ENCODE assay signal across 29 mouse cellular contexts in genomic region chr15:51131017-51131416, GRCm38 (mm10).
DNase-seq lines count a peak whose midpoint lies in the region; ATAC-seq and TF ChIP-seq lines count a peak whose summit lies in the region.
"Had no signal": no experiment of that assay in that cellular context is flagged by ENCODE, and none has a peak within 500 bp of the region (broad histone marks: within the 10 kb centered on the region; RNA-seq: fewer than 3 reads in every experiment).

No protein-coding gene starts in this region.

- WGBS in heart, embryonic 12.5 days, result 17% methylated on average over 4 of the region's 4 CpGs
- 40% methylated on average over 4 of the region's 4 CpGs for WGBS in lung, embryonic 14.5 days

- H3K36me3 ChIP-seq in heart, embryonic 12.5 days, result no peaks in the 10 kb centered on the region
- H3K36me3 ChIP-seq in lung, embryonic 14.5 days (ENCODE audit: insufficient read depth), result no peaks in the 10 kb centered on the region
- H3K36me3 ChIP-seq: embryonic facial prominence, embryonic 12.5 days; embryonic facial prominence, embryonic 15.5 days; G1E; heart, embryonic 13.5 days; hindbrain, embryonic 12.5 days; hindbrain, embryonic 15.5 days had no signal

- H3K27ac ChIP-seq in heart, embryonic 12.5 days (ENCODE audit: poor library complexity, severe bottlenecking), result no peak overlapping the region
- no peak overlapping the region for H3K27ac ChIP-seq in lung, embryonic 14.5 days (ENCODE audit: low read depth)
- H3K27ac ChIP-seq: embryonic facial prominence, embryonic 12.5 days; embryonic facial prominence, embryonic 15.5 days; gastrocnemius, adult 2 months; heart, embryonic 13.5 days; hindbrain, embryonic 12.5 days; hindbrain, embryonic 15.5 days had no signal

- H3K9me3 ChIP-seq in heart, embryonic 12.5 days (replicated peaks), result no peaks in the 10 kb centered on the region
- H3K9me3 ChIP-seq in lung, embryonic 14.5 days (ENCODE audit: low read depth, low read length), result no peaks in the 10 kb centered on the region
- H3K9me3 ChIP-seq: embryonic facial prominence, embryonic 12.5 days; embryonic facial prominence, embryonic 15.5 days; G1E; heart, embryonic 13.5 days; hindbrain, embryonic 12.5 days; hindbrain, embryonic 15.5 days had no signal

- ATAC-seq in heart, embryonic 12.5 days (ENCODE audit: insufficient number of reproducible peaks, low FRiP score), result peak; percentile 72; the same call in 1 of the 2 replicates
- no peak for ATAC-seq in lung, embryonic 14.5 days (ENCODE audit: insufficient read depth)
- ATAC-seq in common myeloid progenitor, adult 5-6 weeks (replicated peaks; ENCODE audit: low read depth, poor library complexity, severe bottlenecking), result 0 out of 2 replicates have a peak, but pooled peaks have one; percentile 25
- ATAC-seq: activated CD4-positive, CD25-positive, alpha-beta regulatory T cell, adult 4 months; forebrain, embryonic 14.5 days; forebrain, postnatal 0 days; intestine, postnatal 0 days had no signal

- intact Hi-C loops in heart, postnatal 14 days (cut with DNase I), result no loop called here

- H3K9ac ChIP-seq in heart, embryonic 12.5 days, result no peak overlapping the region
- H3K9ac ChIP-seq in lung, embryonic 14.5 days, result no peak overlapping the region
- H3K9ac ChIP-seq: embryonic facial prominence, embryonic 12.5 days; embryonic facial prominence, embryonic 15.5 days; forebrain, postnatal 0 days; heart, embryonic 13.5 days; hindbrain, embryonic 12.5 days; hindbrain, embryonic 15.5 days had no signal

- no peak for DNase-seq in heart, postnatal 14 days
- peak; percentile 41 for DNase-seq in lung, embryonic 14.5 days
- DNase-seq in lung, adult 18-20 months, result no peak
- no peak for DNase-seq in layer of hippocampus, postnatal 10 days (ENCODE audit: low spot score in 2 of 2)
- DNase-seq: adrenal gland, adult 8-10 months; adrenal gland, postnatal 25 days; B cell, adult 2 months; cerebellum, adult 11-12 months; cerebellum, adult 8-10 months; cerebellum, postnatal 36 days; forebrain, postnatal 0 days; gastrocnemius, adult 2 months; gastrocnemius, postnatal 14 days; heart, adult 11 months; heart, postnatal 10 days; heart, postnatal 4 days; kidney, adult 2 months had no signal

- TF ChIP-seq CTCF in lung, embryonic 14.5 days (IDR thresholded peaks at IDR 0.05; ENCODE audit: low read depth), result no peak

- H3K27me3 ChIP-seq in heart, embryonic 12.5 days (replicated peaks), result peaks cover 35% of the 10 kb centered on the region
- H3K27me3 ChIP-seq in lung, embryonic 14.5 days (ENCODE audit: insufficient read depth, low read length), result no peaks in the 10 kb centered on the region
- H3K27me3 ChIP-seq: CH12.LX; embryonic facial prominence, embryonic 12.5 days; embryonic facial prominence, embryonic 15.5 days; hindbrain, embryonic 12.5 days; hindbrain, embryonic 15.5 days had no signal

- H3K4me1 ChIP-seq in heart, embryonic 12.5 days (replicated peaks), result peaks cover 5% of the 10 kb centered on the region; the same call in 1 of the 2 replicates
- peaks cover 5% of the 10 kb centered on the region; the same call in 1 of the 2 replicates for H3K4me1 ChIP-seq in lung, embryonic 14.5 days (ENCODE audit: insufficient read depth)
- H3K4me1 ChIP-seq: embryonic facial prominence, embryonic 12.5 days; embryonic facial prominence, embryonic 15.5 days; hindbrain, embryonic 12.5 days; hindbrain, embryonic 15.5 days had no signal

- no peak overlapping the region for H3K4me3 ChIP-seq in heart, embryonic 12.5 days
- no peak overlapping the region for H3K4me3 ChIP-seq in lung, embryonic 14.5 days (ENCODE audit: low read depth, low read length)
- H3K4me3 ChIP-seq: embryonic facial prominence, embryonic 12.5 days; embryonic facial prominence, embryonic 15.5 days; gastrocnemius, adult 2 months; heart, embryonic 13.5 days; hindbrain, embryonic 12.5 days; hindbrain, embryonic 15.5 days had no signal

- H3K4me2 ChIP-seq in heart, embryonic 12.5 days, result no peak overlapping the region
- no peak overlapping the region for H3K4me2 ChIP-seq in lung, embryonic 14.5 days
- H3K4me2 ChIP-seq: embryonic facial prominence, embryonic 12.5 days; embryonic facial prominence, embryonic 15.5 days; heart, embryonic 13.5 days; hindbrain, embryonic 12.5 days; hindbrain, embryonic 15.5 days had no signal
